Mouse (Mus musculus): ENCODE measurements around the gene Zfp748. TPM values are rescaled to one million over a fixed set of nuclear protein-coding genes. Genes with fewer than 3 reads are reported as not detected.

Zfp748 gene
- polyA plus RNA-seq (2014; fragmentation: Nextera tagmentation; extraction: Ambion mirVana), result 19.5 and 21.8 TPM in 2 replicates

- ATAC-seq (ENCODE audit: low FRiP score), result no peak
- Histone ChIP-seq H3K27ac (ENCODE audit: low read depth, low read length) (peak within 1 kb of the TSS; percentile 67; the same call in 1 of the 2 replicates), H3K9ac (ENCODE audit: low read depth, low read length) (peak within 1 kb of the TSS; percentile 79), H3K4me1 (replicated peaks; ENCODE audit: control insufficient read depth, insufficient read depth, low read length) (peaks cover 2% of the 10 kb centered on the region; the same call in 1 of the 2 replicates), H3K9me3 (ENCODE audit: control insufficient read depth, low read length) (no peaks in the 10 kb centered on the region), H3K27me3 (ENCODE audit: control insufficient read depth, insufficient read depth, low read length) (no peaks in the 10 kb centered on the region), H3K36me3 (ENCODE audit: control insufficient read depth, insufficient read depth, low read length) (no peaks in the 10 kb centered on the region), H3K4me2 (replicated peaks; ENCODE audit: low read depth, low read length) (peak within 1 kb of the TSS; percentile 78), H3K4me3 (ENCODE audit: low read depth, low read length) (peak within 1 kb of the TSS; percentile 63)
- DNase-seq (ENCODE audit: low spot score), result no peak
- WGBS, result 77% methylated on average over 4 of the region's 4 CpGs
Observed at GRCm38 (mm10) chr13:67553730-67554129, at the start of gene Zfp748. Gene Zfp748, minus strand, starts transcription at chr13:67553830.

DNA sequence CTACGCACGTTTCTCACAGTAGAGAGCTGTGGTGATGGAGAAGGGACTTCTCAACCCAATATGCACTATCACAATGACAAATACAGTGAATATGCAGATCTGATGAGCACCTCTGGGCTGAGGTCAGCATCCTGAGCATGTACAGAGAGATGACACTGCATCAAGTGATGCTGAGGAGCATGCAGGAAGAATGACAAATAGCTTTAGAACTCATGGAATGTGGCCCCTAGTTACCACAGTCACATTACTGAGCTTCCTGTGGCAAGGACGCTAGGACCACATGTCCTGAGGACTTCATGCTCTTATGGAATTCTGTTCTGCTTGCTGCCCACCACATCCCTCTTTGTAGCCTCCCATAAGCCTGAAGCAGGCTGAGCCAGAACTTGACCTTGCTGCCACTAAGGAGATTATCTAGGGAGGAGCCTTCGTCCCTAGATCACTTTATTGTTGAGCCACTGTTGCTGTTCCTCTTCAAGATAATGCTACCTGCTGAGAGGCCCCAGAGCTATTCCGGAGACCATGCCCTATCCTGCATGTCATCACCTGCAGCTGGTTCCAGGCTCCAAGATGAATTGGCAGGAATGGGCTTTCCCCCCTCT lies 19.1 kb upstream of the Zfp748 start:
- Histone ChIP-seq H3K36me3 (ENCODE audit: control insufficient read depth, insufficient read depth, low read length) (no peaks in the 10 kb centered on the region), H3K27ac (ENCODE audit: low read depth, low read length) (no peak overlapping the region), H3K27me3 (ENCODE audit: control insufficient read depth, insufficient read depth, low read length) (no peaks in the 10 kb centered on the region), H3K9me3 (ENCODE audit: control insufficient read depth, low read length) (no peaks in the 10 kb centered on the region), H3K4me3 (ENCODE audit: low read depth, low read length) (no peak overlapping the region), H3K4me1 (replicated peaks; ENCODE audit: control insufficient read depth, insufficient read depth, low read length) (no peaks in the 10 kb centered on the region), H3K4me2 (replicated peaks; ENCODE audit: low read depth, low read length) (no peak overlapping the region), H3K9ac (ENCODE audit: low read depth, low read length) (no peak overlapping the region)
- ATAC-seq (ENCODE audit: low FRiP score), result no peak
- WGBS, result 73% methylated on average over 5 of the region's 5 CpGs
- DNase-seq (ENCODE audit: low spot score), result no peak

- Histone ChIP-seq H3K4me1 (replicated peaks; ENCODE audit: control insufficient read depth, insufficient read depth, low read length) (peaks cover 2% of the 10 kb centered on the region; the same call in 1 of the 2 replicates), H3K27me3 (ENCODE audit: control insufficient read depth, insufficient read depth, low read length) (no peaks in the 10 kb centered on the region), H3K9ac (ENCODE audit: low read depth, low read length) (peak overlapping the region; percentile 79), H3K9me3 (ENCODE audit: control insufficient read depth, low read length) (no peaks in the 10 kb centered on the region), H3K36me3 (ENCODE audit: control insufficient read depth, insufficient read depth, low read length) (no peaks in the 10 kb centered on the region), H3K4me3 (ENCODE audit: low read depth, low read length) (peak overlapping the region; percentile 63), H3K4me2 (replicated peaks; ENCODE audit: low read depth, low read length) (peak overlapping the region; percentile 78), H3K27ac (ENCODE audit: low read depth, low read length) (peak overlapping the region; percentile 67; the same call in 1 of the 2 replicates)
- WGBS, result 2% methylated on average over 44 of the region's 44 CpGs
- DNase-seq (ENCODE audit: low spot score) (peak; percentile 86), ATAC-seq (ENCODE audit: low FRiP score) (peak; percentile 98)
Observed at GRCm38 (mm10) chr13:67552505-67553346, 904 bp downstream of the Zfp748 start.

GRCm38 (mm10) chr13:67545941-67546340 lies 7.7 kb downstream of the Zfp748 start:
- 86% methylated on average over 1 of the region's 1 CpGs for WGBS
- H3K36me3 ChIP-seq (ENCODE audit: control insufficient read depth, insufficient read depth, low read length), result peaks cover 17% of the 10 kb centered on the region
- no peaks in the 10 kb centered on the region for H3K27me3 ChIP-seq (ENCODE audit: control insufficient read depth, insufficient read depth, low read length)
- H3K4me2 ChIP-seq (replicated peaks; ENCODE audit: low read depth, low read length), result no peak overlapping the region
- H3K4me1 ChIP-seq (replicated peaks; ENCODE audit: control insufficient read depth, insufficient read depth, low read length), result no peaks in the 10 kb centered on the region
- ATAC-seq (ENCODE audit: low FRiP score) (no peak), DNase-seq (ENCODE audit: low spot score) (no peak)
- H3K9me3 ChIP-seq (ENCODE audit: control insufficient read depth, low read length), result no peaks in the 10 kb centered on the region
- H3K9ac ChIP-seq (ENCODE audit: low read depth, low read length), result no peak overlapping the region
- no peak overlapping the region for H3K4me3 ChIP-seq (ENCODE audit: low read depth, low read length)
- H3K27ac ChIP-seq (ENCODE audit: low read depth, low read length), result no peak overlapping the region

DNA sequence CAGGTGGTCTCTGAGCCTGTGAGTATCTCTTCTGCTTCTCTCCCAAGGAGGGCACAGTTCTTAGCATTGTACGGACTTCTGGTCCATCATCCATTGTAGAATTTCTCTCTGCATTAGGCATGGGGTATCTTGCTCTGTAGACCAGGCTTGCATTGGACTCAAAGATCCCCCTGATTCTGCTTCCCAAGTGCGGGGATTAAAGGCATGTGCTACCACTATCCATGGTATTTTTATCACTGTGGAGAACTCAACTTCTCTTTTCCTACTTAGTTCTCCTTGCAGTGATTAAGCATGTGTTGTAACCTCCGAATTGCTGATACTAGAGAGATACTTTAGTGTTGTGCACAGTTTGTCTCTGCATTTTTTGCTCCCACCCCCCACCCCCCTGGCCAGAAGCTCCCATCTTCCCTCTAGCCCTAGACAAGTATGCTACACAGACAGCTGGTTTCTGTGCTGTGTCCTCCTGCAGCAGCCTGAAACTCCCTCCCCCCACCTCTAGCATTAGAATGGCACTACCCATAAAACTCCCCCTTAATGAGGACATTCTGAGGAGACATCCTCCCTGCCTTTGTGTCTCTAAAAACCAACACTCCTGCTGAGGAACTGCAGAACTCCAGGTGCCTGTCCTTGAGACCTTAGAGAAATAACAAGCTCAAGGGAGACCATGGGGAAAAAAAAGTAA lies 26.4 kb downstream of the Zfp748 start:
- no peak for ATAC-seq (ENCODE audit: low FRiP score)
- 74% methylated on average over 3 of the region's 3 CpGs for WGBS
- no peaks in the 10 kb centered on the region for H3K36me3 ChIP-seq (ENCODE audit: control insufficient read depth, insufficient read depth, low read length)
- no peak for DNase-seq (ENCODE audit: low spot score)
- no peak overlapping the region for H3K4me3 ChIP-seq (ENCODE audit: low read depth, low read length)
- H3K9me3 ChIP-seq (ENCODE audit: control insufficient read depth, low read length), result no peaks in the 10 kb centered on the region; the same call in 1 of the 2 replicates
- no peak overlapping the region for H3K27ac ChIP-seq (ENCODE audit: low read depth, low read length)
- no peak overlapping the region for H3K9ac ChIP-seq (ENCODE audit: low read depth, low read length)
- H3K4me2 ChIP-seq (replicated peaks; ENCODE audit: low read depth, low read length), result no peak overlapping the region
- no peaks in the 10 kb centered on the region for H3K27me3 ChIP-seq (ENCODE audit: control insufficient read depth, insufficient read depth, low read length)
- no peaks in the 10 kb centered on the region for H3K4me1 ChIP-seq (replicated peaks; ENCODE audit: control insufficient read depth, insufficient read depth, low read length)

DNA sequence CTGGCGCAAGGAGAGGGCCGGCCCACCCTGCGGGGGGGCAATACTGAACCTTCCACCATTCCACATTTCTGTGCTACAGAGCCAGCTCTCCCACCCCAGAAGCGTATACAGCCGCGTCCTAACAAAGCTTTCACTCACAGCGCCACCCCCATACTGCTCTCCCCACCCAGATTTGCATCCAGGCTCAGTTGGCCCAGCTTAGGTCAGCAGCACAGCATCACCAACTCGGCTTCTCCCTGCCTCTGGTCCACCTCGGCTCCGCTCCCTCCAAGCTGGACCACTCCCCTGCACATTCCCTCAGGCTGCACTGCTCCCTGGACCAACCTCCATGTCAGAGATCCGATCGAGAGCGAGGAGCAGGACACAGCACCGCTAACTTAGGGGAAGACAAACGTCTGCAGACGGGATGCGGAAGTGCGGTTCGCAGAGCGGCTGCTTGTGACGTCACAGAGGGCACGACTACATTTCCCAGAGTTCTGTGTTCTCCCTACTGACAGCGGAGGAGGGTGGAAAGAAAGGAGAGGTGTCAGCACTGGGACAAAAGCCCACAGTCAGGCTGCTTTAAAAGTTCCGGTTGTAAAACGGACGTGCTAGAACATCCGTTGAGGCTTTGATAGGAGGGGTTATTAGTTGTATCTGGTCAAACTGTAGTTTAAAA lies 27.7 kb downstream of the Zfp748 start, which contains the start of the genes Gm26965 and Zfp87:
Gm26965 (minus strand) TSS at position 399 of the 658 bp plus-strand sequence.
Zfp87 (minus strand) TSS at position 425 of the 658 bp plus-strand sequence.
- no peaks in the 10 kb centered on the region for H3K4me1 ChIP-seq (replicated peaks; ENCODE audit: control insufficient read depth, insufficient read depth, low read length)
- peak within 1 kb of the TSS; percentile 85 for H3K4me3 ChIP-seq (ENCODE audit: low read depth, low read length)
- H3K9me3 ChIP-seq (ENCODE audit: control insufficient read depth, low read length), result no peaks in the 10 kb centered on the region; the same call in 1 of the 2 replicates
- WGBS, result under 1% methylated on average over 27 of the region's 27 CpGs
- H3K36me3 ChIP-seq (ENCODE audit: control insufficient read depth, insufficient read depth, low read length), result no peaks in the 10 kb centered on the region
- peak within 1 kb of the TSS; percentile 71 for H3K27ac ChIP-seq (ENCODE audit: low read depth, low read length)
- peak within 1 kb of the TSS; percentile 88 for H3K9ac ChIP-seq (ENCODE audit: low read depth, low read length)
- peak within 1 kb of the TSS; percentile 56 for H3K4me2 ChIP-seq (replicated peaks; ENCODE audit: low read depth, low read length)
- peak; percentile 100 for ATAC-seq (ENCODE audit: low FRiP score)
- DNase-seq (ENCODE audit: low spot score), result peak; percentile 94
- H3K27me3 ChIP-seq (ENCODE audit: control insufficient read depth, insufficient read depth, low read length), result no peaks in the 10 kb centered on the region

DNA sequence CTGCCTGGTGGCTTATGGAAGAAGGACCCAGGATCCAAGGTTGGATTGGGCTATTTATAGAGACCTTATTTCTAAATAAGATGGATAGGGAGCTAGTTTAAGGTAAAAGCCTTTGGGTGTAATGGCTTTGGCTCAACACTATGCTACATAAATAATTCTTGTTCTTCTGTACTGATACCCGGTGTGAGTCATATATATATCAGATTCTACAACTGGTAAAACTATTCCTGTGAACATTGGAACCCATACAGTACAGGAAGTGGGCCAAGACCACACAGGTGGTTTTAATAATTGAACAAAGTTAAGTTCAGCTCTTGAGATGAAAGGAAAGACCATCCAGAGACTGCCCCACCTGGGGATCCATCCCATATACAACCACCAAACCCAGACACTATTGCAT lies 52.7 kb downstream of the Zfp748 start:
- no peak overlapping the region for H3K4me3 ChIP-seq (ENCODE audit: low read depth, low read length)
- ATAC-seq (ENCODE audit: low FRiP score) (peak; percentile 41), DNase-seq (ENCODE audit: low spot score) (no peak)
- no peaks in the 10 kb centered on the region for H3K4me1 ChIP-seq (replicated peaks; ENCODE audit: control insufficient read depth, insufficient read depth, low read length)
- H3K36me3 ChIP-seq (ENCODE audit: control insufficient read depth, insufficient read depth, low read length), result no peaks in the 10 kb centered on the region
- H3K27ac ChIP-seq (ENCODE audit: low read depth, low read length), result no peak overlapping the region
- WGBS, result 68% methylated on average over 1 of the region's 1 CpGs
- no peak overlapping the region for H3K9ac ChIP-seq (ENCODE audit: low read depth, low read length)
- H3K27me3 ChIP-seq (ENCODE audit: control insufficient read depth, insufficient read depth, low read length), result no peaks in the 10 kb centered on the region
- H3K4me2 ChIP-seq (replicated peaks; ENCODE audit: low read depth, low read length), result no peak overlapping the region
- H3K9me3 ChIP-seq (ENCODE audit: control insufficient read depth, low read length), result no peaks in the 10 kb centered on the region

DNA sequence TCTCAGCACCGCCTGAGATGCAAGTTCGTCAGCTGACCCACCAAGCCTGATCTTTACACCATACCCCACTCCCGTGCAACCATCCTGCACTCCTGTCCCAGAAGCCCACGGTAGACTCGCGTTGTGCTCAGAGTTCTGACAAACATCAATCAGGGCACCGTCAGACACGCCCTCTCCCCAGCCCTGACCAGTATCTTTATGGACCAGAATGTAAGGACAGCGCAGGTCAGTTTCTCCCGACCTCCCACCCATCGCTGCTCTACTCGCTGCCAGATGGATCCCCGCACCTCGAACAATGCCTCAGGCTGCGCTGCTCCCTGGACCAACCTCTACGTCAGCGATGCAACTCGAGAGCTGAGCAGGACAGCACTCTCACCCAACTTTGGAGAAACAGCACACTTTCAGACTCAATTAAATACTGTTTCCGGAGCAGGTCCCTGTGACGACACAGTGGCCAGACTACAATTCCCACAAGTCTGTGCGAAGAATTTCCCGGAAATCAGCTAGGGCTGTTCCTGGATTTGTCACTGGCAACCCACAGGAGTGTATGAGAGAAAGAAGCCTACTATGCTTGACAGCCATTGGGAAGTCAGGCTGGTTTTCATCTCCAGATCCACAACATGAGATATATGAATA lies 53.4 kb downstream of the Zfp748 start, which contains the start of gene Zfp58:
Zfp58 (minus strand) TSS at position 472 of the 636 bp plus-strand sequence.
- DNase-seq (ENCODE audit: low spot score), result peak; percentile 89
- H3K36me3 ChIP-seq (ENCODE audit: control insufficient read depth, insufficient read depth, low read length), result no peaks in the 10 kb centered on the region
- WGBS, result 1% methylated on average over 22 of the region's 22 CpGs
- H3K9ac ChIP-seq (ENCODE audit: low read depth, low read length), result peak within 1 kb of the TSS; percentile 70
- H3K4me2 ChIP-seq (replicated peaks; ENCODE audit: low read depth, low read length), result peak within 1 kb of the TSS; percentile 73
- no peaks in the 10 kb centered on the region for H3K27me3 ChIP-seq (ENCODE audit: control insufficient read depth, insufficient read depth, low read length)
- ATAC-seq (ENCODE audit: low FRiP score), result peak; percentile 97
- H3K4me1 ChIP-seq (replicated peaks; ENCODE audit: control insufficient read depth, insufficient read depth, low read length), result no peaks in the 10 kb centered on the region
- peak within 1 kb of the TSS; percentile 77 for H3K4me3 ChIP-seq (ENCODE audit: low read depth, low read length)
- no peak within 1 kb of the TSS for H3K27ac ChIP-seq (ENCODE audit: low read depth, low read length)
- no peaks in the 10 kb centered on the region for H3K9me3 ChIP-seq (ENCODE audit: control insufficient read depth, low read length)
